Mouse (Mus musculus): ENCODE data around the gene Atp6v0e. TPM values are rescaled to one million over a fixed set of nuclear protein-coding genes. Genes with fewer than 3 reads are reported as not detected.

Gene Atp6v0e
- polyA plus RNA-seq, 1 experiment from 2014 or later = 122 TPM

DNA sequence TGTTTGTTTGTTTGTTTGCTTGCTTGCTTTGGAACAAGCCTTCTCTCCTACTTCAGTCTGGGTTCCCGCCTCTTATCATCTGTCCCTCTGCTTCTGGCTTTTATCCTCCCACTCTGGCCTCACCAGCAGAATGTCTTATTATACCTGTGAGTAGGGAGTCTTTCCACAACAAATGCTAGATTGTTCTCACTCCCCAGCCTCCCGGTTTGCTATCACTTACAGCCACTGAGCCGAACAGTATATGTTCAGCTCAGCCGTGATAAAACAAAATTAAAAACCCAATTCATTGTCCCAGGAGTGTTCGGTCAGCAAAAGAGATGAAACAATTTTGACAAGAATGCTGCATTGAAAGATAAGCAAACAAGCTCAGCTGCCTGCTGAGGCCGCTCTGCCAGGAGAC lies 47.0 kb downstream of the Atp6v0e start:
- 76% methylated on average over 6 of the region's 6 CpGs for WGBS
- DNase-seq (ENCODE audit: low spot score) (no peak), ATAC-seq (ENCODE audit: insufficient read depth, low FRiP score, low TSS enrichment) (no peak)
- H3K9me3 ChIP-seq (ENCODE audit: control insufficient read depth, low read length) = no peaks in the 10 kb centered on the region
- no peak overlapping the region for H3K27ac ChIP-seq (ENCODE audit: low read depth, low read length)
- no peaks in the 10 kb centered on the region for H3K4me1 ChIP-seq (ENCODE audit: control insufficient read depth, insufficient read depth, low read length)
- no peak overlapping the region for H3K4me2 ChIP-seq (ENCODE audit: low read depth)
- no peak overlapping the region for H3K4me3 ChIP-seq (ENCODE audit: low read depth, low read length)
- H3K27me3 ChIP-seq (ENCODE audit: control insufficient read depth, insufficient read depth, low read length) = no peaks in the 10 kb centered on the region
- H3K9ac ChIP-seq (ENCODE audit: low read length) = no peak overlapping the region
- H3K36me3 ChIP-seq (ENCODE audit: control insufficient read depth, insufficient read depth, low read length) = no peaks in the 10 kb centered on the region

DNA sequence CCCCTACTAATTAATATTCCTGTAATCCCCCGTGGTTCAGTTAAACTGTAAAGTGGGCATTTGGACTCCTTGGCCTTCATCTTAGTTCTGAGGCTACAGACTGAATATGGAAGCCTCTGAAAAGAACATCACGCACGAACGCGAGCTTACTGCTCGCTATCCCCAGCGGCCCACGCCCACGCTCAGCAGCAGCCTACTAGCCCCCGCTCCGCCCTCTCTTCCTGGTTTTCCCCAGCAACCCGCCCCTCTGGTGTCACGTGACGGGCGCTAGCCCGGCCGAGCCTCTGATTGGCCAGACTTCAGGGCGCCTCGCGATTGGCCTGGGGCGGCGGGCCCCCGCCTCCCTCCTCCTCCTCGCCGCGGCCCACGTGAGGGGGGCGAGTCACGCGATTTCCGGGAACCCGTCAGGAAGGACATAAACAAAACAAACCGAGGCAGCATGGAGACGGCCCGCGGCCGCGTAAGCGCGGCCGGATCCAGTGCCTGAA lies 52.3 kb downstream of the Atp6v0e start, which contains the start of gene Crebrf:
Gene Crebrf (plus strand): TSS at position 380 of the 488 bp plus-strand sequence.
- Histone ChIP-seq H3K4me3 (ENCODE audit: low read depth, low read length) (peak within 1 kb of the TSS; percentile 98), H3K9me3 (ENCODE audit: control insufficient read depth, low read length) (no peaks in the 10 kb centered on the region), H3K36me3 (ENCODE audit: control insufficient read depth, insufficient read depth, low read length) (no peaks in the 10 kb centered on the region), H3K4me1 (ENCODE audit: control insufficient read depth, insufficient read depth, low read length) (no peaks in the 10 kb centered on the region; the same call in 1 of the 2 replicates), H3K27ac (ENCODE audit: low read depth, low read length) (peak within 1 kb of the TSS; percentile 60), H3K9ac (ENCODE audit: low read length) (peak within 1 kb of the TSS; percentile 55), H3K27me3 (ENCODE audit: control insufficient read depth, insufficient read depth, low read length) (no peaks in the 10 kb centered on the region), H3K4me2 (ENCODE audit: low read depth) (peak within 1 kb of the TSS; percentile 76)
- DNase-seq (ENCODE audit: low spot score) = peak; percentile 99
- ATAC-seq (ENCODE audit: insufficient read depth, low FRiP score, low TSS enrichment) = peak; percentile 78
- 0% methylated on average over 41 of the region's 41 CpGs for WGBS

DNA sequence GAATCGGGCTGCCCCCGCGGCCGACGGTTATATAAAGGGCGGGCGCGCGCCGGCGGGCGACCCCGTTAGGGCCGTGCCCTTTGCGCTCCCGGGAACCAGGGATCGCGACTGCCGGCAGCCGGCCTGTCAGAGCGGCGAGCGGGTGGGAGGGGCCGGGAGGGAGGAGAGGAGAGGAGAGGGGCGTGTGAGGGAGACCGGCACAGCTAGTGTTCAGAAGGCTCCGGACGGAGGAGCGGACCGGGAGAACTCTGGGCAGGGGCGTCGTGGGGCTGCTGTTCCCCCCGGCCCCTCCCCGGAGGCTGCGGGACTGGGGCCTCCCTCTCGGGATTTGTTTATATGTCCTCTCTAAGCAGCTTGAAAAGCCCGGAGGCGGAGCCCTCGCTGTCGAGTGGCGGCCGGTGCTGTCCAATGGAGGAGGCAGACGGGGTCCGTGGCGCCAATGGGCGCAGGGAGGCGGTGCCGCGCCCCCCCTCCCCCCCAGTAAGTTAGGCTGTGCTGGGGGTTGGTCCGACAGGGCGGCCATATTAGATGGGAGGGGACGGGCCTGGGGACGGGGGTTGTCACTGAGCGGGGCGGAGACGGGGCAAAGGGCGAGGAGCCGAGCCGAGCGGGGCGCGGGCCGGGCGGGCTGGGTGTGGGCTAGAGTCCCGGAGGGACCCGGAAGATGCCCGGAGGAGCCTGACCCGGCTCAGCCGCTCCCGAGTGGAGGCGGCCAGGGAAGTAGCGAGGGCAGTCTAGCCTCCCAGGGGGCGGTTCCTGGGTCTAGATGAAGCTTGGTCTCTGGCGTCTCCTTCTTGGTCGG lies 53.1 kb downstream of the Atp6v0e start:
- no peaks in the 10 kb centered on the region for H3K36me3 ChIP-seq (ENCODE audit: control insufficient read depth, insufficient read depth, low read length)
- H3K4me2 ChIP-seq (ENCODE audit: low read depth) = peak overlapping the region; percentile 76
- under 1% methylated on average over 62 of the region's 75 CpGs for WGBS
- ATAC-seq (ENCODE audit: insufficient read depth, low FRiP score, low TSS enrichment) (peak; percentile 96), DNase-seq (ENCODE audit: low spot score) (peak; percentile 99)
- H3K4me3 ChIP-seq (ENCODE audit: low read depth, low read length) = peak overlapping the region; percentile 98
- H3K27ac ChIP-seq (ENCODE audit: low read depth, low read length) = peak overlapping the region; percentile 60
- H3K9me3 ChIP-seq (ENCODE audit: control insufficient read depth, low read length) = no peaks in the 10 kb centered on the region
- no peaks in the 10 kb centered on the region for H3K27me3 ChIP-seq (ENCODE audit: control insufficient read depth, insufficient read depth, low read length)
- peak overlapping the region; percentile 55 for H3K9ac ChIP-seq (ENCODE audit: low read length)
- no peaks in the 10 kb centered on the region; the same call in 1 of the 2 replicates for H3K4me1 ChIP-seq (ENCODE audit: control insufficient read depth, insufficient read depth, low read length)

DNA sequence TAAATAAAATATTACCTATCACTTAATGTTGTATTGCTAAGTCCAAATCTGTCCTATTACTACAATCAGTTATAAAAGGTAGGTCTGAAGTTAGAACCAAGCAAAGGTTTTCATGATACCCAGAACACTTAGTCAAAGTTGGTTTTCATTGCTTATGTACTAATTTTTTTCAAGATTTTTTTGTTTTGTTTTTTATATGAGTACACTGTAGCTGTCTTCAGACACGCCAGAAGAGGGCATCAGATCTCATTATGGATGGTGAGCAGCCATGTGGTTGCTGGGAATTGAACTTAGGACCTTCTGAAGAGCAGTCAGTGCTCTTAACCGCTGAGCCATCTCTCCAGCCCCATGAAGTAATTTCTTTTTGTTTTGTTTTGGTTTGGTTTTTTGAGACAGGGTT lies 54.8 kb downstream of the Atp6v0e start:
- 62% methylated on average over 2 of the region's 2 CpGs for WGBS
- H3K9ac ChIP-seq (ENCODE audit: low read length) = no peak overlapping the region
- H3K9me3 ChIP-seq (ENCODE audit: control insufficient read depth, low read length) = no peaks in the 10 kb centered on the region
- no peak overlapping the region for H3K27ac ChIP-seq (ENCODE audit: low read depth, low read length)
- no peaks in the 10 kb centered on the region for H3K27me3 ChIP-seq (ENCODE audit: control insufficient read depth, insufficient read depth, low read length)
- DNase-seq (ENCODE audit: low spot score) (no peak), ATAC-seq (ENCODE audit: insufficient read depth, low FRiP score, low TSS enrichment) (no peak)
- no peak overlapping the region for H3K4me3 ChIP-seq (ENCODE audit: low read depth, low read length)
- no peaks in the 10 kb centered on the region; the same call in 1 of the 2 replicates for H3K4me1 ChIP-seq (ENCODE audit: control insufficient read depth, insufficient read depth, low read length)
- no peaks in the 10 kb centered on the region for H3K36me3 ChIP-seq (ENCODE audit: control insufficient read depth, insufficient read depth, low read length)
- no peak overlapping the region for H3K4me2 ChIP-seq (ENCODE audit: low read depth)

DNA sequence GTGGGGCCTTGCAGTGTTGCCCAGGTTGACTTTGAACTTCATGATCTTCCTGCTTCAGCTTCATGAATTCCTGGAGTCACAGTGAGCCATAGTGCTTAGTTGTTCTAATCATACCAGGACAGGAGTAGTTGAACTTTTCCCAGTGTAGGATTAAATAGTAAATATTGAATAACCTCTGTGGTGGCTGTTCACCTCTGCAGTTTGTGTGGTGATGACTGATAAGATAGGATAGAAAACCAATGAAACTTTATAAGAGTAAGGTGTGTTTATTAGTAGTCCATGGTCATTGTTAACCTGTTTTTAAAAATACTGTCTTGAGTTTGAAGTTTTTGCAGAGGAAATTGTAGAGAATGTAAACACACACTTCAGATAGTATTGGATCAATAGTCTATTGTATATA lies 56.4 kb downstream of the Atp6v0e start:
- no peak for ATAC-seq (ENCODE audit: insufficient read depth, low FRiP score, low TSS enrichment)
- no peaks in the 10 kb centered on the region for H3K27me3 ChIP-seq (ENCODE audit: control insufficient read depth, insufficient read depth, low read length)
- no peak overlapping the region for H3K9ac ChIP-seq (ENCODE audit: low read length)
- H3K4me2 ChIP-seq (ENCODE audit: low read depth) = no peak overlapping the region
- no peaks in the 10 kb centered on the region; the same call in 1 of the 2 replicates for H3K4me1 ChIP-seq (ENCODE audit: control insufficient read depth, insufficient read depth, low read length)
- H3K27ac ChIP-seq (ENCODE audit: low read depth, low read length) = no peak overlapping the region
- H3K9me3 ChIP-seq (ENCODE audit: control insufficient read depth, low read length) = no peaks in the 10 kb centered on the region
- H3K36me3 ChIP-seq (ENCODE audit: control insufficient read depth, insufficient read depth, low read length) = no peaks in the 10 kb centered on the region
- no peak for DNase-seq (ENCODE audit: low spot score)
- H3K4me3 ChIP-seq (ENCODE audit: low read depth, low read length) = no peak overlapping the region

DNA sequence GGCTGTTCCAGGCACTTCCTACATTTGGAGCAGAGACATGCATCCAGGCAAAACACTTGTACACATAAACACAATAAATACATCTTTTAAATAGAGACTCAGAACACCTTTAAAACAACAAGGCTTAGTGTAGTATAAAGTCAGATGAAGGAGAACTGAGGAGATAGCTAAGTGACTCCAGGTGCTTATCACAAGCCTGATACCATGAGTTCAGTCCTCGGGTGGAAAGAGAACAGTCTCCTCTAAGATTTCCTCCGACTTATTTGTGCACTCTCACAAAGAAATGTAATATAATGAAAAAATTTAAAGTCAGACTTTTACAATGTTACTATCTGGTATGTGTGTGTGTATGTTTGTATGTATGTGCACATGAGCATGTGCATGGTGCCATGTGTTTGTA lies 58.8 kb downstream of the Atp6v0e start:
- Histone ChIP-seq H3K4me1 (ENCODE audit: control insufficient read depth, insufficient read depth, low read length) (no peaks in the 10 kb centered on the region; the same call in 1 of the 2 replicates), H3K9me3 (ENCODE audit: control insufficient read depth, low read length) (no peaks in the 10 kb centered on the region), H3K36me3 (ENCODE audit: control insufficient read depth, insufficient read depth, low read length) (no peaks in the 10 kb centered on the region), H3K9ac (ENCODE audit: low read length) (no peak overlapping the region), H3K27me3 (ENCODE audit: control insufficient read depth, insufficient read depth, low read length) (no peaks in the 10 kb centered on the region), H3K27ac (ENCODE audit: low read depth, low read length) (no peak overlapping the region), H3K4me3 (ENCODE audit: low read depth, low read length) (no peak overlapping the region), H3K4me2 (ENCODE audit: low read depth) (no peak overlapping the region)
- ATAC-seq (ENCODE audit: insufficient read depth, low FRiP score, low TSS enrichment) = no peak
- 74% methylated on average over 2 of the region's 2 CpGs for WGBS
- no peak for DNase-seq (ENCODE audit: low spot score)

DNA sequence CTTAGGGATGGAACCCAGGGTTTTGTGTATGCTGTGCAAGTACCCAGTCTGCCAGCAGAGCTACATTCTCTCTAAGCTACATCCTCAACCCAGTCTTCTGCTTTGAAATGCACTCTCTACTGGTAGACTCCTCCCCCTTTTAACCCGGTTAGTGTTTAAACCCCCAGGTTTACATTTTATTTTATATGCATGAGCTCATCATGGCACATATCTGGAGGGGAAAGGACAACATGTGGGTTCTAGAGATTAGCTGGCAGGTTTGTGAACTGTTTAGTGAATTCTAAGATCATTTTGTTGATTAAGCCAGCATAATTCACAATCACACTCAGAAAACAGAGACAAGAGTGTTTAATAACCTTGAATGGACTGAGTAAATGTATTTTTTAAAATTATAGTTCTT lies 61.8 kb downstream of the Atp6v0e start:
- no peaks in the 10 kb centered on the region for H3K9me3 ChIP-seq (ENCODE audit: control insufficient read depth, low read length)
- H3K27me3 ChIP-seq (ENCODE audit: control insufficient read depth, insufficient read depth, low read length) = no peaks in the 10 kb centered on the region
- H3K4me1 ChIP-seq (ENCODE audit: control insufficient read depth, insufficient read depth, low read length) = no peaks in the 10 kb centered on the region
- 50% methylated on average over 1 of the region's 1 CpGs for WGBS
- H3K27ac ChIP-seq (ENCODE audit: low read depth, low read length) = no peak overlapping the region
- H3K36me3 ChIP-seq (ENCODE audit: control insufficient read depth, insufficient read depth, low read length) = no peaks in the 10 kb centered on the region
- ATAC-seq (ENCODE audit: insufficient read depth, low FRiP score, low TSS enrichment) (no peak), DNase-seq (ENCODE audit: low spot score) (no peak)
- H3K4me2 ChIP-seq (ENCODE audit: low read depth) = no peak overlapping the region
- H3K4me3 ChIP-seq (ENCODE audit: low read depth, low read length) = no peak overlapping the region
- H3K9ac ChIP-seq (ENCODE audit: low read length) = no peak overlapping the region

DNA sequence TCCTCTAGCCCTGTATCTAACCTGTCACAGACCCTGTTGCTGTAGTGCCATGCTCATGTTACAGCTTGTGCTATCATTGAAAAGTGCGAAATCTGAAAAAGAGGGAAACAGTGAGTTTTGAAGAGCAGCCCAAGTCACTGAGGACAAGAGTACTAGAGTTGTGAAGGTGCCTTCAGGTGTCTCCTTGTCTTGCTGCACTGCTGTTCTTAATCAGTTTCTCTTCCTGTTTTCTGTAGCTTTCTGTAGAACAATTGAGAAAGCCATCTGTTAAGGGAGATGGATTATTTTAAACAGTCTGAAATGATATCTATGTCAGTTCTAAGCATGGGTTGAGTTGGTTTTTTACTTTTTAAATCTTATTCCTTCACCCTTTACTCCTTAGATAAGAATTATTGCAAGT lies 63.6 kb downstream of the Atp6v0e start:
- Histone ChIP-seq H3K9me3 (ENCODE audit: control insufficient read depth, low read length) (no peaks in the 10 kb centered on the region), H3K4me3 (ENCODE audit: low read depth, low read length) (no peak overlapping the region), H3K36me3 (ENCODE audit: control insufficient read depth, insufficient read depth, low read length) (no peaks in the 10 kb centered on the region), H3K9ac (ENCODE audit: low read length) (no peak overlapping the region), H3K4me2 (ENCODE audit: low read depth) (no peak overlapping the region), H3K27ac (ENCODE audit: low read depth, low read length) (no peak overlapping the region), H3K27me3 (ENCODE audit: control insufficient read depth, insufficient read depth, low read length) (no peaks in the 10 kb centered on the region), H3K4me1 (ENCODE audit: control insufficient read depth, insufficient read depth, low read length) (no peaks in the 10 kb centered on the region)
- WGBS = 79% methylated on average over 1 of the region's 1 CpGs
- DNase-seq (ENCODE audit: low spot score) = no peak
- no peak for ATAC-seq (ENCODE audit: insufficient read depth, low FRiP score, low TSS enrichment)
